Mouse (Mus musculus) limb, embryonic 12.5 days (tissue): ENCODE measurements around the gene Nck2. TPM values are rescaled to one million over a fixed set of nuclear protein-coding genes. Genes with fewer than 3 reads are reported as not detected.
"Not testable (repeated sequence)": the region's sequence is repeated elsewhere in the genome, so short reads cannot be mapped to it uniquely, and the experiment has no call there.

Experiments used
- ATAC-seq: fragments of 200-750 bp; cut with Nextera tagmentation; 2 replicates; pipeline ENCODE4 v1.8.0; 2017; ENCODE audit warnings: low read depth, moderate TSS enrichment; ENCODE audit not compliant: insufficient number of reproducible peaks, insufficient read depth, low FRiP score, low TSS enrichment
- H3K27ac ChIP-seq: fragments of 300-500 bp; sonication (generic); 2 replicates; pipeline ENCODE4 v1.5.1; 2016; ENCODE audit warnings: mild to moderate bottlenecking, moderate library complexity
- H3K27me3 ChIP-seq: fragments of 300-500 bp; sonication (generic); 2 replicates; pipeline ENCODE4 v1.6.1; 2016; ENCODE audit warnings: mild to moderate bottlenecking, moderate library complexity
- H3K36me3 ChIP-seq: fragments of 300-500 bp; sonication (generic); 2 replicates; pipeline ENCODE4 v1.6.1; 2016; ENCODE audit warnings: mild to moderate bottlenecking, moderate library complexity
- H3K4me1 ChIP-seq: fragments of 300-500 bp; sonication (generic); replicated peaks from 2 replicates; pipeline ENCODE4 v1.6.1; 2016
- H3K4me2 ChIP-seq: fragments of 300-500 bp; sonication (generic); 2 replicates; pipeline ENCODE4 v1.6.1; 2016; ENCODE audit warnings: mild to moderate bottlenecking, moderate library complexity
- H3K4me3 ChIP-seq: fragments of 300-500 bp; sonication (generic); replicated peaks from 2 replicates; pipeline ENCODE4 v1.5.1; 2016; ENCODE audit warnings: mild to moderate bottlenecking
- H3K9ac ChIP-seq: fragments of 300-500 bp; sonication (generic); replicated peaks from 2 replicates; pipeline ENCODE4 v1.6.1; 2016; ENCODE audit warnings: mild to moderate bottlenecking, moderate library complexity
- H3K9me3 ChIP-seq: fragments of 300-500 bp; sonication (generic); 2 replicates; pipeline ENCODE4 v1.6.1; 2016; ENCODE audit warnings: mild to moderate bottlenecking, moderate library complexity
- WGBS: fragments of 180-500 bp; shearing (Covaris S2); methylation state at CpG from one replicate; pipeline ENCODE4 v1.1.7; 2016; 5-methylcytosine and 5-hydroxymethylcytosine counted together
- polyA plus RNA-seq: library from polyadenylated mRNA; unstranded; fragments of >200 nt; fragmentation: Nextera tagmentation; extraction: Ambion mirVana; gene quantifications from 2 replicates; pipeline ENCODE4 v1.2.1, GENCODE M21; 2016

Gene Nck2
- polyA plus RNA-seq, 1 experiment from 2014 or later, result 63.2 TPM

GRCm38 (mm10) chr1:43522976-43523375, 78.6 kb downstream of the Nck2 start:
- Histone ChIP-seq H3K9me3 (no peaks in the 10 kb centered on the region), H3K4me3 (no peak overlapping the region), H3K27ac (no peak overlapping the region), H3K4me2 (no peak overlapping the region), H3K36me3 (no peaks in the 10 kb centered on the region; the same call in 1 of the 2 replicates), H3K27me3 (no peaks in the 10 kb centered on the region), H3K4me1 (no peaks in the 10 kb centered on the region), H3K9ac (no peak overlapping the region)
- no peak for ATAC-seq
- 80% methylated on average over 2 of the region's 2 CpGs for WGBS

- no peak for ATAC-seq
Observed at GRCm38 (mm10) chr1:43524332-43524731, 80.0 kb downstream of the Nck2 start.

GRCm38 (mm10) chr1:43528275-43528674, 83.9 kb downstream of the Nck2 start:
- Histone ChIP-seq H3K4me3 (no peak overlapping the region), H3K9ac (no peak overlapping the region), H3K27ac (no peak overlapping the region), H3K36me3 (no peaks in the 10 kb centered on the region), H3K4me2 (no peak overlapping the region), H3K9me3 (no peaks in the 10 kb centered on the region), H3K27me3 (no peaks in the 10 kb centered on the region), H3K4me1 (peaks cover 15% of the 10 kb centered on the region)
- WGBS, result 97% methylated on average over 2 of the region's 2 CpGs
- ATAC-seq, result no peak

More at GRCm38 (mm10) chr1:43524332-43524731, 80.0 kb downstream of the Nck2 start:
- Histone ChIP-seq H3K4me1 (no peaks in the 10 kb centered on the region), H3K4me2 (no peak overlapping the region), H3K4me3 (no peak overlapping the region), H3K9me3 (no peaks in the 10 kb centered on the region), H3K27ac (no peak overlapping the region), H3K9ac (no peak overlapping the region), H3K36me3 (no peaks in the 10 kb centered on the region; the same call in 1 of the 2 replicates), H3K27me3 (no peaks in the 10 kb centered on the region)
- 75% methylated on average over 3 of the region's 3 CpGs for WGBS

DNA sequence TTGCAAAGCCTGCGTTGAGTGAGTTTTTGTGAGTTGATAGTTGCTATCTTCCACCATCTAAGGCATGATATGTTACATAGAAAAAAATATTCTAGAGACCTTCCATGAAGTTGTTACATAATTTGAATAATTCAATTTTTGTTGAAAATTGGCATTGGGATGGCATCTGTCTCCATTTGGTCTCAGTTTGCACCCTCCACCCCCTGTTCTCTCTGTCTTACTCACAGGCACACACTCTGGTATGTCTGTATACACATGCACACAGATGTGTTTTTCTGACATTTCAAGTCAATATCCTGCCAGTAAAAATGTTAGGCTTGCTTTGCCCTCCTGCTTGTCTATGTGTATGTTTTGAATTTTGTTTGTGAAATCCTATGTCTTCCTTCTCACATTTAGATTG, 84.7 kb downstream of the Nck2 start:
- no peak for ATAC-seq
- H3K27ac ChIP-seq, result no peak overlapping the region

GRCm38 (mm10) chr1:43530295-43531020, 86.1 kb downstream of the Nck2 start:
- Histone ChIP-seq H3K9ac (no peak overlapping the region), H3K27me3 (no peaks in the 10 kb centered on the region), H3K9me3 (no peaks in the 10 kb centered on the region), H3K4me3 (no peak overlapping the region), H3K4me1 (peaks cover 15% of the 10 kb centered on the region), H3K27ac (no peak overlapping the region), H3K4me2 (no peak overlapping the region), H3K36me3 (peaks cover 20% of the 10 kb centered on the region)
- WGBS, result 71% methylated on average over 7 of the region's 7 CpGs
- no peak for ATAC-seq

More for the DNA sequence above, 84.7 kb downstream of the Nck2 start:
- peaks cover 6% of the 10 kb centered on the region for H3K36me3 ChIP-seq
- H3K4me3 ChIP-seq, result no peak overlapping the region
- peaks cover 15% of the 10 kb centered on the region for H3K4me1 ChIP-seq
- no peaks in the 10 kb centered on the region for H3K9me3 ChIP-seq
- no peak overlapping the region for H3K4me2 ChIP-seq
- no peak overlapping the region for H3K9ac ChIP-seq
- no peaks in the 10 kb centered on the region for H3K27me3 ChIP-seq
- WGBS, result 98% methylated on average over 1 of the region's 1 CpGs

- no peak overlapping the region for H3K4me3 ChIP-seq
- WGBS, result 70% methylated on average over 7 of the region's 7 CpGs
- no peaks in the 10 kb centered on the region for H3K27me3 ChIP-seq
- H3K9me3 ChIP-seq, result no peaks in the 10 kb centered on the region
- H3K9ac ChIP-seq, result no peak overlapping the region
- no peak overlapping the region for H3K4me2 ChIP-seq
- H3K27ac ChIP-seq, result no peak overlapping the region
- peaks cover 25% of the 10 kb centered on the region for H3K36me3 ChIP-seq
- ATAC-seq, result no peak
- H3K4me1 ChIP-seq, result peaks cover 15% of the 10 kb centered on the region
Observed at GRCm38 (mm10) chr1:43531307-43531706, 86.9 kb downstream of the Nck2 start.

DNA sequence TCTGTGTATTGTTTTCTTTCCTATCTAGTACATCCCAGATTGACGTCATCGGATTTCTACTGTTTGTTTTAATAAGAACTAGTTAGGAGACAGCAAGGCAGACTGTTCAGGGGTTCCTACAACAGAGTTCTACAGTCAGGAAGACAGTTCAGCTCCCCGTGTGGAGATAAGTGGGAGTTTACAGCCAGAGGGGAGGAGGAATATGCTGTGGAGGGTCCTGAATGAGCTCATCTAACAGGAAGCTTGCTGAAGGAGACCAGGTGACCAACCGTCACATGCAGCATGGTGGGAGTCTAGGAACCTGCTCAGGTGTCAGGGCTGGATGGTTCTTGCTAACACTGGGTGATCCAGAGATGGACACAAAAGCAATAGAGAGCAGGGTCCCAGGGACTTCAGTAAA, 87.9 kb downstream of the Nck2 start:
- WGBS, result 73% methylated on average over 4 of the region's 4 CpGs
- H3K4me1 ChIP-seq, result peaks cover 15% of the 10 kb centered on the region
- no peak overlapping the region for H3K4me3 ChIP-seq
- no peaks in the 10 kb centered on the region for H3K9me3 ChIP-seq
- H3K27me3 ChIP-seq, result no peaks in the 10 kb centered on the region
- H3K4me2 ChIP-seq, result no peak overlapping the region
- peaks cover 34% of the 10 kb centered on the region for H3K36me3 ChIP-seq
- no peak overlapping the region for H3K27ac ChIP-seq
- H3K9ac ChIP-seq, result no peak overlapping the region
- ATAC-seq, result no peak

- not testable (repeated sequence) for H3K27ac ChIP-seq, H3K9ac ChIP-seq, H3K4me3 ChIP-seq, H3K27me3 ChIP-seq, H3K9me3 ChIP-seq, ATAC-seq, H3K4me2 ChIP-seq
- Histone ChIP-seq H3K36me3 (peaks cover 34% of the 10 kb centered on the region), H3K4me1 (peaks cover 15% of the 10 kb centered on the region)
- WGBS, result 97% methylated on average over 11 of the region's 11 CpGs
Observed at GRCm38 (mm10) chr1:43533497-43533896, 89.1 kb downstream of the Nck2 start.

DNA sequence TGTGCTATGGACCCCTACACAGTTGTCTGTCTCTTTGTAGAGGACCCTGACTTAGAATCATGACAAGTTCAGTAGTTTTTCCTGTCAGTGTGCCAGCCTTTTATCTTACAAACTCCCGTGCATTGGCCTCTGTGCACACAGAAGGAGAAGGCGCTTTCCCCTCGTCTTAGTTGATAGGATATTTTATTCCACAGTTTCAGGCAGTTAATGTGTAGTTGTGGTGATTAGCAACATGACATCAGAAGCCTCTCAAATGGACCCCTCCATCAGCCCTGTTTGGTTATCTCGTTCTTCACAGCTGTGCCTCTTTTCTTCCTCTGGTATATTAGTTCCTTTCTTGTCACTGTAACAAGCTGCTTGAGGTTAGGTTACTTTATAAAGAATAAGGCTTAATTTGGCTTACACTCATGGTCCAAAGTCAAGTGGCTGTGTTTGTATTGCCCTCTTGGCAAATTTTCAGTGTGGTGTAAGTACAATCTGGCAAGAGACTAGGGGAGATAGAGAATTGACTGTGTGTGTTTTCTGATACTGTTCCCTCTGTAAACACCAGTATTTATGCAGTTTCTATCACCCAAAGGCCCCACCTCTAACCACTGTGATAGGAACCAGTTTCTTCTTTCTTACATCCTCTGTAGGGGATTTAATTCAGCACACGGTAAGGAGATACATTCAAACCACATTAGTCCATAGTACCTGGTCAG, 89.8 kb downstream of the Nck2 start:
- H3K9me3 ChIP-seq, result no peaks in the 10 kb centered on the region
- H3K27ac ChIP-seq, result no peak overlapping the region
- ATAC-seq, result no peak
- no peaks in the 10 kb centered on the region for H3K27me3 ChIP-seq
- H3K4me2 ChIP-seq, result no peak overlapping the region
- 91% methylated on average over 5 of the region's 5 CpGs for WGBS
- H3K4me1 ChIP-seq, result peaks cover 15% of the 10 kb centered on the region
- H3K4me3 ChIP-seq, result no peak overlapping the region
- peaks cover 34% of the 10 kb centered on the region for H3K36me3 ChIP-seq
- H3K9ac ChIP-seq, result no peak overlapping the region

- Histone ChIP-seq H3K9me3 (no peaks in the 10 kb centered on the region), H3K36me3 (peaks cover 34% of the 10 kb centered on the region), H3K27me3 (no peaks in the 10 kb centered on the region), H3K9ac (no peak overlapping the region), H3K4me1 (peaks cover 12% of the 10 kb centered on the region), H3K4me2 (no peak overlapping the region), H3K4me3 (no peak overlapping the region), H3K27ac (no peak overlapping the region)
- ATAC-seq, result no peak
- WGBS, result 91% methylated on average over 6 of the region's 6 CpGs
Observed at GRCm38 (mm10) chr1:43535519-43536000, 91.2 kb downstream of the Nck2 start.

- Histone ChIP-seq H3K9ac (no peak overlapping the region), H3K9me3 (no peaks in the 10 kb centered on the region), H3K4me1 (peaks cover 5% of the 10 kb centered on the region), H3K27me3 (no peaks in the 10 kb centered on the region), H3K4me2 (no peak overlapping the region), H3K36me3 (peaks cover 34% of the 10 kb centered on the region), H3K27ac (no peak overlapping the region), H3K4me3 (no peak overlapping the region)
- no peak for ATAC-seq
- WGBS, result 90% methylated on average over 2 of the region's 2 CpGs
Observed at GRCm38 (mm10) chr1:43536266-43536665, 91.9 kb downstream of the Nck2 start.
